Mouse (Mus musculus): Measurements from ENCODE around the gene Cblb. TPM values are rescaled to one million over a fixed set of nuclear protein-coding genes. Genes with fewer than 3 reads are reported as not detected.

Gene Cblb
- polyA plus RNA-seq, 1 experiment from 2014 or later: 12.1 TPM

- Histone ChIP-seq H3K4me1 (replicated peaks; ENCODE audit: control insufficient read depth, insufficient read depth, low read length) (no peaks in the 10 kb centered on the region), H3K4me2 (ENCODE audit: low read length) (no peak overlapping the region), H3K9me3 (ENCODE audit: control insufficient read depth, low read length) (no peaks in the 10 kb centered on the region), H3K4me3 (ENCODE audit: low read depth, low read length) (no peak overlapping the region), H3K36me3 (ENCODE audit: control insufficient read depth, insufficient read depth, low read length) (no peaks in the 10 kb centered on the region), H3K27ac (ENCODE audit: low read depth) (no peak overlapping the region), H3K27me3 (replicated peaks; ENCODE audit: control insufficient read depth, insufficient read depth, low read length) (no peaks in the 10 kb centered on the region), H3K9ac (ENCODE audit: low read length) (no peak overlapping the region)
- WGBS: 56% methylated on average over 2 of the region's 2 CpGs
- no peak for ATAC-seq (replicated peaks; ENCODE audit: low FRiP score, low TSS enrichment, low read depth)
- no peak for DNase-seq (ENCODE audit: low spot score)
Measured at GRCm38 (mm10) chr16:52008471-52008870, 22.6 kb upstream of the Cblb start.

GRCm38 (mm10) chr16:52009421-52009820 lies 21.6 kb upstream of the Cblb start:
- ATAC-seq (replicated peaks; ENCODE audit: low FRiP score, low TSS enrichment, low read depth): no peak

GRCm38 (mm10) chr16:52012984-52013383 lies 18.0 kb upstream of the Cblb start:
- ATAC-seq (replicated peaks; ENCODE audit: low FRiP score, low TSS enrichment, low read depth): no peak
- no peak overlapping the region for H3K4me2 ChIP-seq (ENCODE audit: low read length)
- WGBS: 73% methylated on average over 3 of the region's 3 CpGs
- no peak overlapping the region for H3K27ac ChIP-seq (ENCODE audit: low read depth)
- no peaks in the 10 kb centered on the region for H3K36me3 ChIP-seq (ENCODE audit: control insufficient read depth, insufficient read depth, low read length)
- no peak overlapping the region for H3K9ac ChIP-seq (ENCODE audit: low read length)
- H3K4me3 ChIP-seq (ENCODE audit: low read depth, low read length): no peak overlapping the region
- H3K9me3 ChIP-seq (ENCODE audit: control insufficient read depth, low read length): no peaks in the 10 kb centered on the region
- no peaks in the 10 kb centered on the region for H3K4me1 ChIP-seq (replicated peaks; ENCODE audit: control insufficient read depth, insufficient read depth, low read length)
- no peaks in the 10 kb centered on the region for H3K27me3 ChIP-seq (replicated peaks; ENCODE audit: control insufficient read depth, insufficient read depth, low read length)
- DNase-seq (ENCODE audit: low spot score): no peak

More at GRCm38 (mm10) chr16:52009421-52009820, 21.6 kb upstream of the Cblb start:
- no peaks in the 10 kb centered on the region for H3K27me3 ChIP-seq (replicated peaks; ENCODE audit: control insufficient read depth, insufficient read depth, low read length)
- H3K4me3 ChIP-seq (ENCODE audit: low read depth, low read length): no peak overlapping the region
- 89% methylated on average over 6 of the region's 6 CpGs for WGBS
- H3K4me2 ChIP-seq (ENCODE audit: low read length): no peak overlapping the region
- no peak for DNase-seq (ENCODE audit: low spot score)
- no peak overlapping the region for H3K27ac ChIP-seq (ENCODE audit: low read depth)
- no peaks in the 10 kb centered on the region for H3K36me3 ChIP-seq (ENCODE audit: control insufficient read depth, insufficient read depth, low read length)
- H3K9me3 ChIP-seq (ENCODE audit: control insufficient read depth, low read length): no peaks in the 10 kb centered on the region
- H3K9ac ChIP-seq (ENCODE audit: low read length): no peak overlapping the region
- no peaks in the 10 kb centered on the region for H3K4me1 ChIP-seq (replicated peaks; ENCODE audit: control insufficient read depth, insufficient read depth, low read length)

GRCm38 (mm10) chr16:52013812-52014211 lies 17.2 kb upstream of the Cblb start:
- ATAC-seq (replicated peaks; ENCODE audit: low FRiP score, low TSS enrichment, low read depth) (no peak), DNase-seq (ENCODE audit: low spot score) (no peak)
- WGBS: 85% methylated on average over 2 of the region's 2 CpGs
- no peaks in the 10 kb centered on the region for H3K4me1 ChIP-seq (replicated peaks; ENCODE audit: control insufficient read depth, insufficient read depth, low read length)
- no peak overlapping the region for H3K4me3 ChIP-seq (ENCODE audit: low read depth, low read length)
- no peak overlapping the region for H3K4me2 ChIP-seq (ENCODE audit: low read length)
- H3K36me3 ChIP-seq (ENCODE audit: control insufficient read depth, insufficient read depth, low read length): no peaks in the 10 kb centered on the region
- no peak overlapping the region for H3K9ac ChIP-seq (ENCODE audit: low read length)
- no peaks in the 10 kb centered on the region for H3K27me3 ChIP-seq (replicated peaks; ENCODE audit: control insufficient read depth, insufficient read depth, low read length)
- H3K9me3 ChIP-seq (ENCODE audit: control insufficient read depth, low read length): no peaks in the 10 kb centered on the region
- no peak overlapping the region for H3K27ac ChIP-seq (ENCODE audit: low read depth)

- Histone ChIP-seq H3K36me3 (ENCODE audit: control insufficient read depth, insufficient read depth, low read length) (no peaks in the 10 kb centered on the region), H3K9ac (ENCODE audit: low read length) (no peak overlapping the region), H3K27me3 (replicated peaks; ENCODE audit: control insufficient read depth, insufficient read depth, low read length) (no peaks in the 10 kb centered on the region), H3K4me3 (ENCODE audit: low read depth, low read length) (no peak overlapping the region), H3K4me2 (ENCODE audit: low read length) (no peak overlapping the region), H3K27ac (ENCODE audit: low read depth) (no peak overlapping the region), H3K4me1 (replicated peaks; ENCODE audit: control insufficient read depth, insufficient read depth, low read length) (no peaks in the 10 kb centered on the region), H3K9me3 (ENCODE audit: control insufficient read depth, low read length) (no peaks in the 10 kb centered on the region)
- no peak for ATAC-seq (replicated peaks; ENCODE audit: low FRiP score, low TSS enrichment, low read depth)
- 81% methylated on average over 5 of the region's 5 CpGs for WGBS
- DNase-seq (ENCODE audit: low spot score): no peak
Measured at GRCm38 (mm10) chr16:52023417-52023816, 7.6 kb upstream of the Cblb start.

GRCm38 (mm10) chr16:52027326-52027725 lies 3.7 kb upstream of the Cblb start:
- 88% methylated on average over 4 of the region's 4 CpGs for WGBS
- H3K27ac ChIP-seq (ENCODE audit: low read depth): no peak overlapping the region
- no peaks in the 10 kb centered on the region for H3K36me3 ChIP-seq (ENCODE audit: control insufficient read depth, insufficient read depth, low read length)
- H3K27me3 ChIP-seq (replicated peaks; ENCODE audit: control insufficient read depth, insufficient read depth, low read length): no peaks in the 10 kb centered on the region
- no peak overlapping the region for H3K4me3 ChIP-seq (ENCODE audit: low read depth, low read length)
- no peak overlapping the region for H3K4me2 ChIP-seq (ENCODE audit: low read length)
- H3K9me3 ChIP-seq (ENCODE audit: control insufficient read depth, low read length): no peaks in the 10 kb centered on the region
- no peak for DNase-seq (ENCODE audit: low spot score)
- H3K4me1 ChIP-seq (replicated peaks; ENCODE audit: control insufficient read depth, insufficient read depth, low read length): no peaks in the 10 kb centered on the region
- H3K9ac ChIP-seq (ENCODE audit: low read length): no peak overlapping the region
- ATAC-seq (replicated peaks; ENCODE audit: low FRiP score, low TSS enrichment, low read depth): no peak

GRCm38 (mm10) chr16:52029001-52029400 lies 2.0 kb upstream of the Cblb start:
- Histone ChIP-seq H3K9ac (ENCODE audit: low read length) (no peak overlapping the region), H3K4me2 (ENCODE audit: low read length) (no peak overlapping the region), H3K36me3 (ENCODE audit: control insufficient read depth, insufficient read depth, low read length) (no peaks in the 10 kb centered on the region), H3K27ac (ENCODE audit: low read depth) (no peak overlapping the region), H3K4me1 (replicated peaks; ENCODE audit: control insufficient read depth, insufficient read depth, low read length) (0 out of 2 replicates have a peak, but pooled peaks cover 2% of the 10 kb centered on the region), H3K4me3 (ENCODE audit: low read depth, low read length) (no peak overlapping the region), H3K9me3 (ENCODE audit: control insufficient read depth, low read length) (no peaks in the 10 kb centered on the region), H3K27me3 (replicated peaks; ENCODE audit: control insufficient read depth, insufficient read depth, low read length) (no peaks in the 10 kb centered on the region)
- no peak for ATAC-seq (replicated peaks; ENCODE audit: low FRiP score, low TSS enrichment, low read depth)
- 83% methylated on average over 3 of the region's 3 CpGs for WGBS
- DNase-seq (ENCODE audit: low spot score): no peak

GRCm38 (mm10) chr16:52031712-52032251 lies 757 bp downstream of the Cblb start:
- Histone ChIP-seq H3K4me1 (replicated peaks; ENCODE audit: control insufficient read depth, insufficient read depth, low read length) (0 out of 2 replicates have a peak, but pooled peaks cover 2% of the 10 kb centered on the region), H3K27ac (ENCODE audit: low read depth) (peak overlapping the region; percentile 95), H3K27me3 (replicated peaks; ENCODE audit: control insufficient read depth, insufficient read depth, low read length) (no peaks in the 10 kb centered on the region), H3K4me2 (ENCODE audit: low read length) (peak overlapping the region; percentile 62), H3K36me3 (ENCODE audit: control insufficient read depth, insufficient read depth, low read length) (peaks cover 10% of the 10 kb centered on the region; the same call in 1 of the 2 replicates), H3K4me3 (ENCODE audit: low read depth, low read length) (peak overlapping the region; percentile 90), H3K9me3 (ENCODE audit: control insufficient read depth, low read length) (no peaks in the 10 kb centered on the region), H3K9ac (ENCODE audit: low read length) (peak overlapping the region; percentile 83)
- DNase-seq (ENCODE audit: low spot score) (peak; percentile 93), ATAC-seq (replicated peaks; ENCODE audit: low FRiP score, low TSS enrichment, low read depth) (peak; percentile 84)
- 2% methylated on average over 34 of the region's 37 CpGs for WGBS

Measured in intestine, embryonic 14.5 days (tissue).